Mouse (Mus musculus) liver, embryonic 14.5 days (tissue): ENCODE results near the gene Fads6. TPM values are rescaled to one million over a fixed set of nuclear protein-coding genes. Genes with fewer than 3 reads are reported as not detected.

Experiments used
- ATAC-seq: fragments of 200-750 bp; cut with Nextera tagmentation; 2 replicates; pipeline ENCODE4 v1.8.0; 2017; ENCODE audit warnings: moderate number of reproducible peaks, mild to moderate bottlenecking, moderate library complexity; ENCODE audit not compliant: insufficient read depth
- DNase-seq, 3 experiments: peaks; one replicate each; pipeline ENCODE4 v3.0.0-alpha.2; 2012 to 2013; ENCODE audit warnings: low read depth in 3 of 3, low spot score in 3 of 3
- H3K27ac ChIP-seq: fragments of 300-500 bp; sonication (generic); 2 replicates; pipeline ENCODE4 v1.5.1; 2014; ENCODE audit warnings: moderate library complexity, mild to moderate bottlenecking, control low read depth, inconsistent platforms
- H3K27me3 ChIP-seq: fragments of 300-500 bp; sonication (generic); 2 replicates; pipeline ENCODE4 v1.6.1; 2014; ENCODE audit warnings: mild to moderate bottlenecking, low read length, moderate library complexity; ENCODE audit not compliant: control insufficient read depth, insufficient read depth
- H3K36me3 ChIP-seq: fragments of 300-500 bp; sonication (generic); replicated peaks from 2 replicates; pipeline ENCODE4 v1.6.1; 2014; ENCODE audit warnings: low read depth; ENCODE audit not compliant: control insufficient read depth, insufficient read depth
- H3K4me1 ChIP-seq, 2 experiments: fragments of 200-500 bp in 1 of 2; fragments of 300-500 bp in 1 of 2; sonication (generic) in 1 of 2; replicated peaks; 2 replicates each; pipeline ENCODE4 v1.6.1; 2012 to 2014; ENCODE audit warnings: antibody characterized with exemption in 1 of 2, inconsistent platforms in 1 of 2, low read length in 1 of 2; ENCODE audit not compliant: control insufficient read depth in 2 of 2, insufficient read depth in 2 of 2
- H3K4me2 ChIP-seq: fragments of 300-500 bp; sonication (generic); 2 replicates; pipeline ENCODE4 v1.6.1; 2014; ENCODE audit warnings: low read depth, mild to moderate bottlenecking, control low read depth, moderate library complexity
- H3K4me3 ChIP-seq, 2 experiments: fragments of 200-500 bp in 1 of 2; fragments of 300-500 bp in 1 of 2; sonication (generic) in 1 of 2; 2 replicates each; pipeline ENCODE4 v1.5.1; 2012 to 2014; ENCODE audit warnings: low read depth in 2 of 2, low read length in 2 of 2, mild to moderate bottlenecking in 2 of 2, control low read depth in 1 of 2, inconsistent platforms in 1 of 2, moderate library complexity in 1 of 2; ENCODE audit not compliant: insufficient read depth in 1 of 2
- H3K9ac ChIP-seq: fragments of 300-500 bp; sonication (generic); replicated peaks from 2 replicates; pipeline ENCODE4 v1.6.1; 2014; ENCODE audit warnings: mild to moderate bottlenecking, control low read depth, moderate library complexity
- H3K9me3 ChIP-seq: fragments of 300-500 bp; sonication (generic); 2 replicates; pipeline ENCODE4 v1.6.1; 2016; ENCODE audit warnings: low read length, mixed read lengths; ENCODE audit not compliant: control insufficient read depth
- CTCF ChIP-seq: IDR thresholded peaks from 2 replicates; pipeline ENCODE4 v1.5.1; 2016; ENCODE audit warnings: antibody characterized with exemption, low read depth, control low read depth
- EP300 ChIP-seq: IDR thresholded peaks from 2 replicates; pipeline ENCODE4 v1.6.1; 2016; ENCODE audit warnings: antibody characterized with exemption, low read depth
- WGBS: fragments of 180-500 bp; shearing (Covaris S2); extraction: QIAGEN DNeasy Blood & Tissue Kit; methylation state at CpG from one replicate; pipeline ENCODE4 v1.1.7; 2014; ENCODE audit not compliant: insufficient replicate concordance; 5-methylcytosine and 5-hydroxymethylcytosine counted together
- microRNA-seq: library from miRNA; unstranded; fragments of <30 nt; microRNA quantifications from one replicate; pipeline ENCODE4, GENCODE M21; 2016
- polyA plus RNA-seq, 2 experiments: library from polyadenylated mRNA; depleted of rRNA in 1 of 2; stranded (reverse) in 1 of 2; unstranded in 1 of 2; fragments of >200 nt; fragmentation: Nextera tagmentation in 1 of 2; extraction: Ambion mirVana in 1 of 2; gene quantifications; 2 replicates each; pipeline versions ENCODE4 v1.2.1 to v1.2.3; 2012 to 2014

Fads6 gene
- polyA plus RNA-seq, 2 experiments = 2.8 to 6.7 TPM

DNA sequence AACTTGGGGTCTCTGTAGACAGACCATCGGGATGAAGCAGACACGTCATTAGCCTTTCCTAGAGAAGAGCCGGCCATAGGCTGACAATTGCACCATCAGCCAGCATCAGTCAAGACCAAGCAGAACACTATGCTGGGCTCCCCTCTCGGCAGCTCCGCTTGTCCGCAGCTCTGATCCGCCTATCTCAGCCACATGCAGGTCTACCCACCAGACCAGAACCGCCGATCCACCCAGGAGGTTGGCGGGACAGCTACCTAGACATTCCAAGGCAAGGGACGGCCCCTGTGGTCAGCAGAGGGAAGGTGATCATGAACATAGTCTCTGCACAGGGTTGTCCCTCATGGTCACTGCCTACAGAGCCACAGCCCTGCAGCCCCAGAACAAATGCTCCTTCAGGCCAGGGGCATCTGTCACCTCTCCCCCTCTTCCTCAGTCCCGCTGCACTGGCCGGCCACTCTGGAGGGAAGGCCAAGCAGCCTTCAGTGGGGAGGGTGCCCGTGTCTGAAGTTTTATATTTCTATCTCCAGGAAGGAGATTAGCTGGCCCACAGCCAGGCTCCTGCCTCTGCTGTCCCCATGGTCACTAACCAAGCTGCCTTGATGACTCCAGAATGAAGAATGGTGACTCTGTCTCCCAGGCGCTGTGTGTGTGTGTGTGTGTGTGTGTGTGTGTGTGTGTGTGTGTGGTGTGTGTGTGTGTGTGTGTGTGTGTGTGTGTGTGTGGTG is 63.0 kb downstream of the Fads6 start:
- no peak for DNase-seq
- H3K9me3 ChIP-seq = no peaks in the 10 kb centered on the region
- no peak overlapping the region for H3K4me3 ChIP-seq
- 76% methylated on average over 15 of the region's 15 CpGs for WGBS
- no peaks in the 10 kb centered on the region for H3K36me3 ChIP-seq
- ATAC-seq = no peak
- TF ChIP-seq EP300 (no peak), CTCF (no peak)
- H3K4me1 ChIP-seq = no peaks in the 10 kb centered on the region
- H3K27me3 ChIP-seq = no peaks in the 10 kb centered on the region
- no peak overlapping the region for H3K9ac ChIP-seq
- H3K4me2 ChIP-seq = no peak overlapping the region
- no peak overlapping the region for H3K27ac ChIP-seq

DNA sequence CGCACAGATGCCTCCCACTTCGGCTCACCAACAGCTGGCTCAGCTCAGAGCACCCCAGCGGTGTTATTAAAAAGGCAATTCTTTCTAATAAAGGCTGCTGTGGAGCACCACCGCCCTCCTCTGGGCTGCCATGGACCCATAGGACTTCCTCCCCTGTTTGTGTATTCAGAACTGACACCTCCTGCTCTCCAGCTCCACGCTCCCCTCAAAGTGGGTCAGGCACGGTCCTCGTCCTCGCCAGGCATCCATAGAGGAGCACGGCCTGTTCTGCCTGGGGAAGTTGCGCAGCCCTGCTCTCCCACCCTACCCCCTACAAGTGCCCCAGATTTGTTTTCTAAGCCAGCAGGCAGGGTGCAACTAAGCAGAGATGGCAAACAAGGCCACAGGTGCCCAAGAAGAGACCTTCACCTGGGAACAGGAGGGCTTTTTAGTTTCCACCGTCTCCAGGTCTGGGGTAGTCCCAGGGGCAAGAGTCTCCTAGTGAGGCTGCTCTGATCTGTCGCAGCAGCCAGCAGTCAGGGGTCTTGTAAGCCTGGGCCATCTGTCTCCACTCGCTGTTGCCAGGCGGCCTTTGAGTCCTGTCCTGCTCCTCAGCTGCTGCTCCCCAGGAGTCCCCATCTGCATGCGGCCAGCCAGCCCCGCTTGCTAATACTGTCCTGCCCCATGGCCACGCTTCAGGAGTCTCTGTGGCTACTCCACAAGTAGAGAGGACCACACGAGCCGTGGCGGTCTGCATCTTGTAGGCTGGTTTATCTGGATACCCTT is 63.8 kb downstream of the Fads6 start:
- Histone ChIP-seq H3K27ac (no peak overlapping the region), H3K9me3 (no peaks in the 10 kb centered on the region), H3K36me3 (no peaks in the 10 kb centered on the region), H3K27me3 (no peaks in the 10 kb centered on the region), H3K4me2 (no peak overlapping the region), H3K4me1 (no peaks in the 10 kb centered on the region), H3K9ac (no peak overlapping the region), H3K4me3 (no peak overlapping the region)
- ATAC-seq (no peak), DNase-seq (no peak)
- 81% methylated on average over 20 of the region's 20 CpGs for WGBS
- TF ChIP-seq EP300 (no peak), CTCF (peak; percentile 23; the same call in 1 of the 2 replicates)

DNA sequence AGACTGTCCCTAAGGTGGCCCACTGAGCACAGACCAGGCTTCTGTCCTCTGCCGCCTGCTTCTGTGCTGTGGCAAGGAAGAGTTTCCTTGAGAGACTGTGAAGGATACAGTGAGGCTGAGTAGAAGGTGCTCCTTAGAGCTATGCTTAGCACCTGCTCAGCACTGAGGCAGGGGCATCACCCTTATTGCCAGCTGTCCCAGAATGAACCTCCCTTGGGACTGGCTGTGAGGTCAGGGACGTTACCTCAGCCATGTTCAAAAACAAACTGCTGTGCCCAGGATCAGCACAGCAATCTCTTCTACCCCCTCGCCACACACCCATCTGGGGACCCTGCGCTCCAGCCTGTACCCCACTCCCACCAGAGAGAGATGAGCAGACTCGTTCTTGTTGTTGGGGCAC is 64.6 kb downstream of the Fads6 start:
- Histone ChIP-seq H3K4me2 (no peak overlapping the region), H3K27me3 (no peaks in the 10 kb centered on the region), H3K27ac (no peak overlapping the region), H3K36me3 (no peaks in the 10 kb centered on the region), H3K9ac (no peak overlapping the region), H3K4me3 (no peak overlapping the region), H3K9me3 (no peaks in the 10 kb centered on the region), H3K4me1 (no peaks in the 10 kb centered on the region)
- ATAC-seq (no peak), DNase-seq (no peak)
- 73% methylated on average over 5 of the region's 5 CpGs for WGBS
- TF ChIP-seq EP300 (no peak), CTCF (no peak)

DNA sequence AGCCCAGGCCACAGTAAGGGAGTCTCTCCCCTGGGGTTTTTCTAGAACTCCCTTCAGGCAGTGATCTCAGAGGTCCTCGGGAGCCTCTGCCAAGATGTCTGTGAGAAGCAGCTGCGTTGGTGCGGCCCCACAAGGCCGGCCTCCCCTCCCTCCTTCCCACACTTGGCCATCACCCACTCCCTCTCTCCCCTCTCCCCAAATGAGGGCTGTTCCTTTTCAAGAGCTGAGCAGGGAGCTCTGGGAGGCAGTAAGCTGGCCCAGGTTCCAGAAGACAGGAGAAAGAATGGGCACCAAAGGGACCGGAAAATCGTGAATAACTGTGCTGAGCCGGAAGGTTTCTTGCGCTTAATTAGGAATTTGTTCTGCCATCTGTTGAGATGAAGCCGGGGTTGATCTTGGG is 65.5 kb downstream of the Fads6 start:
- no peak overlapping the region for H3K9ac ChIP-seq
- no peak overlapping the region for H3K4me2 ChIP-seq
- no peaks in the 10 kb centered on the region for H3K36me3 ChIP-seq
- H3K27ac ChIP-seq = no peak overlapping the region
- no peak for DNase-seq
- TF ChIP-seq EP300 = no peak
- TF ChIP-seq CTCF = no peak
- H3K9me3 ChIP-seq = no peaks in the 10 kb centered on the region
- H3K4me1 ChIP-seq = no peaks in the 10 kb centered on the region
- no peak for ATAC-seq
- no peak overlapping the region for H3K4me3 ChIP-seq
- WGBS = 62% methylated on average over 9 of the region's 9 CpGs
- H3K27me3 ChIP-seq = no peaks in the 10 kb centered on the region

DNA sequence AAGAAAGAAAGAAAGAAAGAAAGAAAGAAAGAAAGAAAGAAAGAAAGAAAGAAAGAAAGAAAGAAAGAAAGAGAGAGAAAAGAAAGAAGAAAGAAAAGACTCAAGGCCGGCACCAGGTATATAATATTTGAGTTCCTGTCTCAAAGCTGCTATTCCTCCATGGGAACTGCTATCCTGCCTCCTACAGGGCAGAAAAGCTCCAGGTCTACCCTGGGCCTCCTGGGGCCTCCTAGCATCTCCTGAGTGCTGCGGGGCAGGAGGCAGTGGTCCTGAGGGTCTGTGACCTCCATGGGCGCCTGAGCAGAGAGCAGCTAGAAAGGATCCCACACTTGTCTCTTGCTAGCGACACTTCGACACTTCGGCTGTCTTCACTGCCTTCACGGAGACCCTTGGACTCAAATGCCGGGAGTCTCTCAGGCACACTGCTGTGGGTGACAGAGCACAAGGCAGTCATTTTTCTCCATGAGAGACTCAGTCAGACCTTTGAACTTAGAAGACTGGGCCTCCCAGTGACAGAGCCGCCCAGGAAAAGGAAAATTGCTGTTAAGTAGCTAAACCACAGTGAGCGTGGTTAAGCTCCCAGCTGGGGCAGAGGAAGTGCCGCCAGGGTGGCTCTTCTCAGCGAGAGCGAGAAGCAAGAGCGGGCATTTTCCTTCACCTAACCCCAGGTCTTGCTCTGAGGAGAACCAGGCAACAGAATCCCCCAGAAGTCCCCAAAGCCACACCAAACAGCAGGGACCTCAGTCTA is 66.1 kb downstream of the Fads6 start:
- Histone ChIP-seq H3K9ac (no peak overlapping the region), H3K4me1 (0 out of 4 replicates have a peak, but pooled peaks cover 0 to 2% of the 10 kb centered on the region in 2 experiments), H3K4me3 (no peak overlapping the region), H3K36me3 (no peaks in the 10 kb centered on the region), H3K27ac (no peak overlapping the region), H3K9me3 (no peaks in the 10 kb centered on the region), H3K4me2 (no peak overlapping the region), H3K27me3 (no peaks in the 10 kb centered on the region)
- ATAC-seq = no peak
- TF ChIP-seq CTCF = no peak
- TF ChIP-seq EP300 = no peak
- WGBS = 38% methylated on average over 14 of the region's 14 CpGs
- DNase-seq = no peak

Small RNA genes lying within 50 kb of the gene (microRNA-seq; reads per million reads assigned to microRNA genes)
- not detected for gene Gm25837

Other genes starting within 250 kb of the Fads6 start
- gene Cd300ld3, start 249.3 kb downstream of the Fads6 start, polyA plus RNA-seq (2012; rRNA removed) = 0.27 and 0.63 TPM in 2 replicates
- gene Cd300ld3, start 249.3 kb downstream of the Fads6 start, polyA plus RNA-seq (2014; fragmentation: Nextera tagmentation; extraction: Ambion mirVana) = not detected in 2 replicates
- 0.44 and 0.56 TPM in 2 replicates for gene Cd300e, start 235.5 kb downstream of the Fads6 start, polyA plus RNA-seq (2012; rRNA removed)
- gene Cd300e, start 235.5 kb downstream of the Fads6 start, polyA plus RNA-seq (2014; fragmentation: Nextera tagmentation; extraction: Ambion mirVana) = 0.22 and 0.29 TPM in 2 replicates
- 1.5 and 1.7 TPM in 2 replicates for gene Rab37, start 206.2 kb downstream of the Fads6 start, polyA plus RNA-seq (2012; rRNA removed)
- 1.8 and 2.0 TPM in 2 replicates for gene Rab37, start 206.2 kb downstream of the Fads6 start, polyA plus RNA-seq (2014; fragmentation: Nextera tagmentation; extraction: Ambion mirVana)
- gene Cd300lf, start 163.7 kb downstream of the Fads6 start, polyA plus RNA-seq (2012; rRNA removed) = 1.5 and 1.6 TPM in 2 replicates
- gene Cd300lf, start 163.7 kb downstream of the Fads6 start, polyA plus RNA-seq (2014; fragmentation: Nextera tagmentation; extraction: Ambion mirVana) = 0.97 and 1.1 TPM in 2 replicates
- gene Slc9a3r1, start 134.3 kb downstream of the Fads6 start, polyA plus RNA-seq (2012; rRNA removed) = 37.9 and 41.4 TPM in 2 replicates
- 49.6 and 58.3 TPM in 2 replicates for gene Slc9a3r1, start 134.3 kb downstream of the Fads6 start, polyA plus RNA-seq (2014; fragmentation: Nextera tagmentation; extraction: Ambion mirVana)
- gene Tmem104, start 110.2 kb downstream of the Fads6 start, polyA plus RNA-seq (2012; rRNA removed) = 1.7 and 2.1 TPM in 2 replicates
- 4.0 and 4.1 TPM in 2 replicates for gene Tmem104, start 110.2 kb downstream of the Fads6 start, polyA plus RNA-seq (2014; fragmentation: Nextera tagmentation; extraction: Ambion mirVana)
- 6.0 and 7.7 TPM in 2 replicates for gene Nat9, start 109.8 kb downstream of the Fads6 start, polyA plus RNA-seq (2012; rRNA removed)
- gene Nat9, start 109.8 kb downstream of the Fads6 start, polyA plus RNA-seq (2014; fragmentation: Nextera tagmentation; extraction: Ambion mirVana) = 8.2 and 8.5 TPM in 2 replicates
- gene Grin2c, start 30.4 kb downstream of the Fads6 start, polyA plus RNA-seq (2012; rRNA removed) = 0.17 and 0.21 TPM in 2 replicates
- 0.05 TPM in 1 of 2 replicates, not detected in the other for gene Grin2c, start 30.4 kb downstream of the Fads6 start, polyA plus RNA-seq (2014; fragmentation: Nextera tagmentation; extraction: Ambion mirVana)
- 11.9 and 13.7 TPM in 2 replicates for gene Fdxr, start 20.6 kb downstream of the Fads6 start, polyA plus RNA-seq (2012; rRNA removed)
- 12.3 and 13.3 TPM in 2 replicates for gene Fdxr, start 20.6 kb downstream of the Fads6 start, polyA plus RNA-seq (2014; fragmentation: Nextera tagmentation; extraction: Ambion mirVana)
- gene Otop2, start 9.5 kb upstream of the Fads6 start, polyA plus RNA-seq (2012; rRNA removed) = not detected in 2 replicates
- not detected in 2 replicates for gene Otop2, start 9.5 kb upstream of the Fads6 start, polyA plus RNA-seq (2014; fragmentation: Nextera tagmentation; extraction: Ambion mirVana)
- gene Ush1g, start 24.4 kb upstream of the Fads6 start, polyA plus RNA-seq (2012; rRNA removed) = 0.04 and 0.06 TPM in 2 replicates
- gene Ush1g, start 24.4 kb upstream of the Fads6 start, polyA plus RNA-seq (2014; fragmentation: Nextera tagmentation; extraction: Ambion mirVana) = 0.06 and 0.16 TPM in 2 replicates
- gene Otop3, start 37.1 kb upstream of the Fads6 start, polyA plus RNA-seq (2012; rRNA removed) = not detected in 2 replicates
- not detected in 2 replicates for gene Otop3, start 37.1 kb upstream of the Fads6 start, polyA plus RNA-seq (2014; fragmentation: Nextera tagmentation; extraction: Ambion mirVana)
- 0.54 and 0.59 TPM in 2 replicates for gene Hid1, start 70.1 kb upstream of the Fads6 start, polyA plus RNA-seq (2012; rRNA removed)
- 0.50 and 0.86 TPM in 2 replicates for gene Hid1, start 70.1 kb upstream of the Fads6 start, polyA plus RNA-seq (2014; fragmentation: Nextera tagmentation; extraction: Ambion mirVana)
- gene Cdr2l, start 84.3 kb upstream of the Fads6 start, polyA plus RNA-seq (2012; rRNA removed) = 1.5 and 1.7 TPM in 2 replicates
- gene Cdr2l, start 84.3 kb upstream of the Fads6 start, polyA plus RNA-seq (2014; fragmentation: Nextera tagmentation; extraction: Ambion mirVana) = 0.86 and 1.0 TPM in 2 replicates
- 37.8 and 49.2 TPM in 2 replicates for gene Mrpl58, start 106.1 kb upstream of the Fads6 start, polyA plus RNA-seq (2012; rRNA removed)
- 86.5 and 90.7 TPM in 2 replicates for gene Mrpl58, start 106.1 kb upstream of the Fads6 start, polyA plus RNA-seq (2014; fragmentation: Nextera tagmentation; extraction: Ambion mirVana)
- 212 and 334 TPM in 2 replicates for gene Atp5h, start 122.3 kb upstream of the Fads6 start, polyA plus RNA-seq (2012; rRNA removed)
- 616 and 620 TPM in 2 replicates for gene Atp5h, start 122.3 kb upstream of the Fads6 start, polyA plus RNA-seq (2014; fragmentation: Nextera tagmentation; extraction: Ambion mirVana)
- gene Kctd2, start 122.5 kb upstream of the Fads6 start, polyA plus RNA-seq (2012; rRNA removed) = 5.3 and 5.8 TPM in 2 replicates
- gene Kctd2, start 122.5 kb upstream of the Fads6 start, polyA plus RNA-seq (2014; fragmentation: Nextera tagmentation; extraction: Ambion mirVana) = 5.2 and 5.6 TPM in 2 replicates
- gene Trim80, start 142.9 kb upstream of the Fads6 start, polyA plus RNA-seq (2012; rRNA removed) = 0.07 and 0.10 TPM in 2 replicates
- gene Trim80, start 142.9 kb upstream of the Fads6 start, polyA plus RNA-seq (2014; fragmentation: Nextera tagmentation; extraction: Ambion mirVana) = 0.06 and 0.13 TPM in 2 replicates
- gene Slc16a5, start 164.8 kb upstream of the Fads6 start, polyA plus RNA-seq (2012; rRNA removed) = 0.02 TPM in 2 replicates
- gene Slc16a5, start 164.8 kb upstream of the Fads6 start, polyA plus RNA-seq (2014; fragmentation: Nextera tagmentation; extraction: Ambion mirVana) = 0.05 TPM in 1 of 2 replicates, not detected in the other
- 2.1 and 2.2 TPM in 2 replicates for gene Armc7, start 178.0 kb upstream of the Fads6 start, polyA plus RNA-seq (2012; rRNA removed)
- gene Armc7, start 178.0 kb upstream of the Fads6 start, polyA plus RNA-seq (2014; fragmentation: Nextera tagmentation; extraction: Ambion mirVana) = 2.0 and 2.2 TPM in 2 replicates
- gene Nt5c, start 194.2 kb upstream of the Fads6 start, polyA plus RNA-seq (2012; rRNA removed) = 27.8 and 31.9 TPM in 2 replicates
- 50.7 and 50.9 TPM in 2 replicates for gene Nt5c, start 194.2 kb upstream of the Fads6 start, polyA plus RNA-seq (2014; fragmentation: Nextera tagmentation; extraction: Ambion mirVana)
- 138 and 151 TPM in 2 replicates for gene Jpt1, start 216.7 kb upstream of the Fads6 start, polyA plus RNA-seq (2012; rRNA removed)
- 233 and 256 TPM in 2 replicates for gene Jpt1, start 216.7 kb upstream of the Fads6 start, polyA plus RNA-seq (2014; fragmentation: Nextera tagmentation; extraction: Ambion mirVana)
- gene Sumo2, start 238.6 kb upstream of the Fads6 start, polyA plus RNA-seq (2012; rRNA removed) = 161 and 198 TPM in 2 replicates
- gene Sumo2, start 238.6 kb upstream of the Fads6 start, polyA plus RNA-seq (2014; fragmentation: Nextera tagmentation; extraction: Ambion mirVana) = 393 and 406 TPM in 2 replicates